Mouse (Mus musculus): ENCODE measurements at regions not wholly inside any gene's neighbourhood (a gene's known extent, or its start where the extent isn't known, plus 50 kb on each side); places are given as distances from the start of the nearest gene placed in this dataset.
"Not testable (repeated sequence)": the region's sequence is repeated elsewhere in the genome, so short reads cannot be mapped to it uniquely, and the experiment has no call there.

DNA sequence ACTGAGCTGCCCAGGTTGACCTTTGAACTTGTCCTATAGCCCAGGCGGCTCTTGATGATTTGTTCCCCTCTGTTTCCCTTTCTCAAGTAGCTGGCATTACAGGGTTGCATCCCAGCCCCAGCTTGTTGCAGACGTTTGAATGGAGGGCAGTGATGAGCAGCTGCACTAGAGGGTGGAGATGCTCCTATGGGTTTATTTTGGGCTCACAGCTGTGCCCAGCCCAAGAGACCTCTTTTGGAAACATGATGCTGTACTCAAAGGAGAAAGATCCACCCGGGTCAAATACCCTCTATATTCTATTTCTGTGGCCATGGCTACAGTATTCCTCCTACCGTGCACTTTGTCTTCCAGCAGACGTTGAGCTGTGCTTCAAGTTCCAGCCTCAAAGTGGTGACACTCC, 109.0 kb upstream of the Shb start:
- DNase-seq = no peak

DNA sequence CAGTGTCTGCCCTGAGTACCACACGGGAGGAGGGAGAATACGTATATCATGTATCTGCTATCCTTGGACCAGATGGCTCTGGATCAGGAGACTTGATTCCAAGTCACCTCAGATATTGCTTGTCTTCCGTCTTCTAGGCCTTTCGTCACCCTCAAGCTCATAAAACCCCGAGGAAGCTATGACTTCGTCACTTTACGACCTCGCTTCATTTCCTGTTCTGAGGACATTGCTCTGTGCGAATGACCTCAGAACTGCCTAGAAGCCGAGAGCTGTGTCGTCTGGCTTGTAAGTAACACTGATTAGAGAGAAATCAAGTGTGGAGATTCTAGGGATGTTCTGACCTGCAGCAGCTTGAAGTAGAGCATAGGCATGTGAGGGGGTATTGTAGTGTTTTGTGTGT, 108.4 kb upstream of the Shb start:
- no peak for DNase-seq

DNA sequence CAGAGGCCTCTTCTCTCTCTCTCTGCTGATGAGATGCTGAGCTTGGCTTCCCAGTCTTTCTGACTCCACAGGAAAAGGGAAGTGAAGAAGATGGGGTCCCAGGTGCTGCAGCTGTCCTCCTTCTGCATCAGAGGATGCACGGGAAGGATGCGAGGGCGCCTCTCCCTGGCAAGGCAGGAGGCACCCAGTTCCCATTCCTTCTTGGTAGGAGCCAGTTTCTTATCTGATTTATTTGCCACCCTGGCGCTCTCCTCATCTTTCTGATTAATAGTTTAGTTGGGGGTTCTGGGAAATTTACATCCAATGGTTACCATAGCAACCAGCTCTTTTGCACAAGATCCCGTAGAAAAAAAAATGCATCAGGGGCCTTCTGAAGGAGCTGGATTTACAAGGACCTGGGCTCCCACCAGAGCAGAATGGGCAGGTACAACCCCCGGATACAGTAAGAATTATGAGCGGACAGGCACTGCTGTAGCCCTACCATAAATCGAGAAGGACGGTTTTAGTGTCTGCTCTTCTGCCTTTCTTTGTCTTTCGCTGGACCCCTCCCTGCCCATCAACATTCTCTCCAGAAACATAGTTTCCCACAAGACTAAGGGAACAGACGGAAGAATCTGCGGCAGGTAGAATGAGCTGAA, 107.2 kb upstream of the Shb start:
- peak in 1 of 2 experiments; percentile 35 for DNase-seq

DNA sequence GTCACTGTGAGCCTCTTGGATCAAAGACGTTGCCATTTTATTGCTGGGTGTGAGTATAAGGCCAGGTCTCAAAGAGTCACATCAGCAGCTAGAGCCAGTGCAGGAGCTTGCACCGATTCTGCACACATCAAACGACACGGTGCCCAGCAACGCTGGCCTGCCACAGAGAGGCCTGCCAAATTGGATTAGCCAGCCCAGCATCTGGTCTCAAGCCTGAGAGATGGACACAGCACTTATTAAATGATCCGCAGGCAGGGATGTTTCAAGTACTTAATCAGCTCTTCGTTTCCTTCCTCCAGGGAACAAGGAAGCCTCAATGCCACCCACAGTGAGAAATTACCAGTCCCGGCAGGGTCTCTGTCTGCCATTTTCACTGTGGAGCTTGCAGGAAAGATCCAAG, 106.1 kb upstream of the Shb start:
- DNase-seq = peak in 1 of 2 experiments; percentile 50

DNA sequence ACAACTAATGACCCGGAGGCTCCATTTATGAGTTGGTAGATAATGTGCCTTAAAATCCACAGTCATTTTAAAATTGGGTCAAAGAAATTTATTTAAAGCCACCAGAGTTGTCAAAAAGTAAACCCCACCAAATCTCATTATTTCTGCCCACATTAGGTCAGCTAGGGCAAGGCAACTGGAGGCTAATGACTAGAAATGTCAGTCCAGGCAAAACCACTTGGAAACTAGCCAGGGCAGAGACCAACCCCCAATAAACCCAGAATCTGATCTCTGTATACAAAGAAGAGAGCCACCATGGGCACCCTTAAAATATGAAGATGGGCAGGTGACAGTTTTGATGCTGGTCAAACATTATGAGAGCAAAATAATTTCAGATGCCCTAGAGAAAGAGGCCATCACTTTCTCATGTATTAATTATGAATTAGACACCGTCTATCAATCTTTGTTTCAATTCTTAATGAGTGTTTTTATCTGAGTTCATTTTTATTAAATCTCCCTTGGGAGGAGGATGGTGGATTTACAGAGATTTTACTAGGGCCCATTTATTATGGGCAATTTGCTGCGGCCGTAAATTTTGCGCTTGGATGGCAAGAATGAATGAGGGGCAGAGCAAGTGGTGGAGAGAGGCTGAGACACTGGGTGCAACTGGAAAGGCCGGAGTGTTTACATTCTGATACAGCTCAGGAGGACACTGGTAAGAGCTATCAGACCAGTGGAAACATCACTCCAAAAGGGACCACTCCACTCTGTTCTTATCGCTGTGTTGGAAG, 99.2 kb upstream of the Shb start:
- DNase-seq = no peak

DNA sequence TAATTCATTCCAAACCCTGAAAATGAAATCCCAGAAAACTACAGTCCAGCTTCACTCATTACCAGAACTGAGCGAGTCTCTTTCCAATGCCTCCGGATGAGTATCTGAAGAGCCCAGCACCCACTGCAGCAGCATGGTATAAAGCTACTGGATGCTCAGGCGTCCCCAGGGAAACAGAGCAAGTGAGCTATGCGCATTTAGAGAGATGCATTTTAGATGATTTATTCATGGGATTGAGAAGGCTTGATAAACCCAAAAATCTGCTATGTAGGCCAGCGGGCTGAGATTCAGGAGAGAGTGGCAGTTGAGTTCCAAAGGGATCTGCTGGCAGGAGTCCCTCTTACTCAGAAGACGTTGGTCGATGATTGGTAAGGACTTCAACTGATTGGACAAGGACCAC, 93.4 kb upstream of the Shb start:
- DNase-seq = no peak

DNA sequence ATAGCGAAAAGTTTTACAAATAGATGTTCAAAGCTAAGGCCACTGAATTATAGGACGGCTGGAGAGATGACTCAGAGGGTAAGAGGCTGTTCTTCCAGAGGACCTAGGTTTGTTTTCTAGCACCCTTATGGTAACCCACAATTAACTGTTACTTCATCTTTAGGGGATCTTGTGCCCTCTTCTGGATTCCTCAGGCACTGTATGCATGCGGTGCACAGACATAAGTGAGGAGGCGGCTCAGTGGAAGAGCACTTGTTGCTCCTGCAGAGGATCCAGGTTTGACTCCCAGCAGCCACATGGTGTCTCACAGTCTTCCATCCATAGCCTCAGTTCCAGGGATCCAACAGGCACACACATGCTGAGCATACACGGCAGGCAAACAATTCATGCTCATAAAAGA, 89.7 kb upstream of the Shb start:
- DNase-seq = no peak

DNA sequence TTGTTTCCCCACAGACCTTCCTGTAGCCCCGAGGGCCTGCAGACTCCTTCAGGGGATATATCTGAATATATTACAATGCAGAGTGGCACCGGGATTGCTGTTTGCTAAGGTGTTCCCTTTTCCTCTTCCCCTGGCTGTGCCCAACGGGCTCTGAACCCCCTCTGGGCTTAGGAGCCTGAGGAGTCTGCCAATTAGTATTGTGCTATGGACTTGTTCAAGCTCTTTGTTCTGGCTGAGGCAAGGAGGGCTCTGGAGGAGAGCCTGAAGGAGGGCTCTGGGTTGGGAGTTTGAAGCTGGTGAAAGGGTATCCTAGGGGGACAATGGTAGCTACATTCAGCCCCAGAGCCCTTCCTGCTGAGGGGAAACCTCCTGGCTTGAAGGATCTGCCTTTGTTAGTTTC, 84.9 kb upstream of the Shb start:
- DNase-seq = no peak

DNA sequence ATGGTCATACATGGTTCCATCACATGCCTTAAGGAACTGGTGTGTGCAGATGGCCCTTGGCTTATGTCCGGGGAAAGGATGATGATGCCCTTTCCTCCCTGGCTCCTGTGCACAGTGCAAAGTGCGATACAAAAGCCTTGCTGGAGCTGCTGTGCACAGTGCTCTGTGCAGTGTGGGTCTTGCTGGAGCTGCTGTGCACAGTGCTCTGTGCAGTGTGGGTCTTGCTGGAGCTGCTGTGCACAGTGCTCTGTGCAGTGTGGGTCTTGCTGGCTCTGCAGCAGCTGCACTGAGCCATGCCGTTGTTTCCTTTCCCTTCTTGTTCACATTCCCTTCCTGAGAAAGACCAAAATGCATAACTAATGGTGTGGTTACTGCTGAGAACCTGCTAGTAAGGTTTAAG, 81.2 kb upstream of the Shb start:
- not testable (repeated sequence) for DNase-seq

DNA sequence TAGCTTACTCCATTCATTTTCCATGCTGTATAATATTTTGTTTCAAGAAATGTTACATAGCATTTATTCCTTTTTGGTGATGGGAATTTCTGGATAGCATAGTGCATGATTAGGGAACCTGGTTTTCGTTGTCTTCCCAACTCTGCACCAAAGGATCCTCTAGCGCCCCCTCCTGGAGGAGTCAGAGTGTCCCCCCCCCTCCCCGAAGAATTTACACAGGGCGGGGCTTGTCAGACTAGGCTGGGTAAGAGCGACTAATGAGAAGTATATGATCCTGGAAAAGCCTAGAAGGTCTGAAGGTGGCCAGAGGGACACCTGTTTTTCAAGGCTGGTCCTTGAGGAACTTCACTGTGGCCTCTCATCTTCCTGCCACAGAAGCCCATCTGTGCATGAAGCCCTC, 79.9 kb upstream of the Shb start:
- DNase-seq = peak; percentile 50 to 56

DNA sequence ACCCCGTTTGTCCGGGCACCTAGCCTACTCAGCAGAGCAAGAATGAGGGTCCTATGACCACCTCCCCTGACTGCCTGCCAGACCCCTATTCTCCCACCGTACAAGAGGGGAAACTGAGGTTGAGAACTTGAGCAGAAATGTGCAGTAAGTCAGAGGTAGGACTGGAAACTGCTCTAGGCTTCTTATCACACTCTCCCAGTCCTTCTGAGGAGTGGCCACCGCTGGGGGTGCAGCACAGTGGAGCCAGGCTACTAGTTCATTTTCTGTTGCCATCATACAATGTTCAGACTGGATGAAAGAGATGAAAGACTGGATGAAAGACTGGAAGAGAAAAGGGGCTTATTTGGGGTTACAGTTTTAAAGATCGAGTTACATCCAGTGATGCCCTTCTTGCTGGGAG, 78.7 kb upstream of the Shb start:
- DNase-seq = no peak

DNA sequence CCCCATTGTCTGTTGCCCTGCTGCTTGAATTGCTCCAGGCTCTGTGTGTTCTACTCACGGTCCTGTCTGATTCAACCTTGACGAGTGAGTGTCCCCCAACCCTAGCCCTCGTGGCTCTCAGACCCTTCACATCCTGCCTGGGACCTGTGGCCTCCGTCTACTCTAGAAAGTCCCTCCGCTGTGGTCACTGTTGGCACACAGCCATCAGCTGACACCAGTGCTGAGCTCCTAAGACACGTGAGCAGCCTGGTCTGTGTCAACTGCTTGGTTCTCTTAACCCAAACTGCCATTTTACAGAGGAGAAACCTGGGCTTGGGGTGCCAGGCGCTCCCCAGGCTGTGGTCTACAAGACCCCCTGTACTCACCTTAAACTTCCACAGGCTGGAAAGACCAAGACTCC, 74.3 kb upstream of the Shb start:
- peak; percentile 48 to 51 for DNase-seq

DNA sequence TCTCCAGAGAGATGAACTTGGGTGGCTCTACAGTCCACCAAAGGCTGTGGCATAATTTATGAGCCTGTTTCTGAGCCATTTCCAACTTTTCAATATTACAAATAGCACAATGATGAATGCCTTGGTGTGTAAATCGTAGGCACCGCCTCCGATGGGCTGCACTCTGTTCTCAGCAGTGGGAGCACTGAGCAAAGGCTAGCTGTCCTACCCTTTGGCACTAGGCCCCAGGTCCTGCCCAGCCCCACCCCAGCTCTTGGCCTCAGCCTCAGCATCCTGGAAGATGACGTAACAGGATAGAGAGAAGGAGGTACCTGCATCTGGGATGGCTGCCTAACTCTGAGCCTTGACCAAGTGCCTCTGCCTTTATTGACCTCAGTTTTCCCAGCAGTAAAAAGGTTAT, 73.4 kb upstream of the Shb start:
- DNase-seq = peak; percentile 24 to 41

DNA sequence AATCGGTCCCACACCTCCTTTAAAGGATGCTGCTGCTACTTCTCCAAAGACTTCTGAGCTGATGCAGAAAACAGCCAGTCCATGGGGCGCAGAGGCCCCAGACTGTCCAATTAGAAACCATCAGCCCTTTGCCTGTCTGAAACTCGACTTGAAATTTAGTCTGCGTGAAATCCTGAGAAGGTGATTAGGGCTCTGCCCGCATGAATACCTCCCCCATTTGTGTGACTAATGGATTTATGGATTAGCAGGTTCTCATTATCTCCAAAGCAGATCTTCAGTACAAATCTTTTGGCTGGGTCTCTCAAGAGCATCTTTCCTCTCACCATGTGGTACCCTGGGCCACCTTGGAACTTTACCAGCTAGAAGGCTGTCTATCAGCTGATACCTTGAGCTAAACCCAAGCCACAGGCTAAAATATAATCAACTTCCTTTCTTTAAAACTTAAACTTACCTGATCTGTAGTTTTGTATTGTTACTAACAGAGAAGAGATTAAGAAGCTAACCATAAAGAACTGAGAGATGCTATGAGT, 72.1 kb upstream of the Shb start:
- DNase-seq = peak; percentile 81 to 83

DNA sequence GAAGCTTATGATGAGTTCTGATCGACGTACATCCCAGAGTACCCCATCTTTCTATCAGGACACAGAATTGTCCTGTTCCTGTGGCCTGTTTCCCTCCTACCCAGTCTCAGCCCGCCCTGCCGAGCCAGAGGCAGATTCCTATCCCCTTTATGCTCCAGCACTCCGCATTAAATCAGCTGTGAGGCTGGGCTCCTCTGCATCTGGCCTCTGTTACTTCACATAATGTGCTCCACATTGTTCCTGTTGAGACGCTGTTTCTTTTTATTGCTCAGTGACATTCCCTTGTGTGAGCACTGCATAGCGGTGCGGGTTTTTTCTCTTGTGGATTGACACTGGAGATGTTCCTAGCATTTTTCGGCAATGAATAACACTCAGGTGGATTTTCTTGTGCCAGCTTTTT, 68.2 kb upstream of the Shb start:
- DNase-seq = no peak

DNA sequence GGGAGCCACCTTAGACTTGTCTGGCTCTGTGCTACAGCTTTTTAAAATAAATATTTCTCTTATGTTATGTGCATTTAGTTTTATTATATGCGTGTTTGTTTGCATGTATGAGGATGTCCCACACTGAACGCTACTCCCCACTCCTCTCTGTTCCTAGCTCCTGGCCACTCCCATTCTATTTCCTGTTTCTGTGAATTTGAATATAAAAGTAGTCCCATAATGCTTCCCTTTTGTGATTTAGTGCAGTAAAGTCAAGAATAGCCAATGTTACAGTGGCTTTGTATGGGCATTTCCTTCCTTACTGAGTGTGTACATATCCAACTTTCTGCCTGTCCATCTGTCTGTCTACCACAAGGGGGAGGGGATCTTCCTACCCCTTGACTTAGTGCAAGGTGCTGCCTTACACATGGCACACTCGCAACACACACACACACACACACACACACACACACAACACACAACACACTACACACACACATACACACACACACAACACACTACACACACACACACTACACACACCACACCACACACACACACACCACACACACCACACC, 61.2 kb upstream of the Shb start:
- no peak for DNase-seq

DNA sequence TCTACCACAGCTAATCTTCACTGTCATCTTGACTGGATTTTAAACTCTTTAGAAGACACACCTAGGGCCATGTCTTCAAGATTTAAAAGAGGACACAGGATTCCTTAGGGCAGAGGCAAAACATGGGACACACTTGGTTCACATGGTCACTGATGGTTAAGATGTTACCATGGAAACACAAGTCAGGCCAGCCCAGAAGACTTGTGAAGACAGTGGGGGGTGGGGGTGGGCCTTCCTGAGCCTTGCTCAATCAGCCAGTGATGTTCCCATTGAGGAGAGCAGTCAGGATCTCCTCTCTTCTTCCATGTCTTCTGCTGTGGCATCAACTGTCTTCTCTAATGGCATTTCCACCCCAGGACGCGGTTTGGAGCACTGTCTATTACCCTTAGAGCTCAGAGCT, 60.5 kb upstream of the Shb start:
- no peak for DNase-seq

DNA sequence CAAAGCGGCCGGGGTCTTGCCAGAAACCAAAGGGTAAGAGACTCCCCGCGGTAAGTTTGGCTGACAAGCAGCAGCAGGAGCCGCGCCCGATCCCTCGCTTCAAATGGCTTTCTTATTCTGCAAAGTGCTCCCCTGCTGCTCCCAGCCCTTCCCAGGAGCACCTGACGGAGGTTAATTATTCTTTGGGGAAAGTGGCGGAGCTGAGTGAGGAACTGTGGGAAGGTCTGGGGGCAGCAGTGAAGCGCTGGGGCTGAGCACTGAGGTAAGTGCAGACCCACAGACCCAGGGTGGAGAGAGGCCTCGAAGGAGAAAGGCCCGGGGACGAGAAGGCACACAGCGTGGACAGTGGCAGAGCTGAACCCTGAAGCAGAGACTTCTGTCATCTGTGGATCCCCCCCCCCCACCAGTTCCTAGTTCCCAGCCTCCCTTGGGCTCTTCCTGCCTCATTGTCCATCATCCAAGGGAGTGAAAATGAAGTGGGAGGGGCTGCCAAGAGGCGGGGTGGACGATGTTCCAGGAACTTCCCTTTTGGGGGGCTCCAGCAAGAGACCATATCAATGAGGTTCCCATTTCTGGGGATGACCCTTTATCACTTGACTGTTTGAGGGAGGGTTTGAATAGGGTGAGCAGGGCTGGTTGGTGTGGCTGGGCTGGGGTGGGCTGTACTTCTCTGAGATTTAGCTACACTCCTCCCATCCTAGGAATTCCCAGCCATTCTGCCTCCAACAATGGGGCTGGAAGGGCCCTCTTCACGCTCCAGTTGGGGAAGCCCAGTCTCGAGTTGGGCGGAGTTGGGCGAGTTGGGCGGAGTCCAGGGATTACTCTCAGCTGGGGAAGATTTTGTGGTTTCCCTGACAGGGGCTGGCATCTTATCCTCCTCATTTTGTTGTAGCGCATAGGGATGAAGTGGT, 59.4 kb upstream of the Shb start:
- peak; percentile 31 to 42 for DNase-seq

DNA sequence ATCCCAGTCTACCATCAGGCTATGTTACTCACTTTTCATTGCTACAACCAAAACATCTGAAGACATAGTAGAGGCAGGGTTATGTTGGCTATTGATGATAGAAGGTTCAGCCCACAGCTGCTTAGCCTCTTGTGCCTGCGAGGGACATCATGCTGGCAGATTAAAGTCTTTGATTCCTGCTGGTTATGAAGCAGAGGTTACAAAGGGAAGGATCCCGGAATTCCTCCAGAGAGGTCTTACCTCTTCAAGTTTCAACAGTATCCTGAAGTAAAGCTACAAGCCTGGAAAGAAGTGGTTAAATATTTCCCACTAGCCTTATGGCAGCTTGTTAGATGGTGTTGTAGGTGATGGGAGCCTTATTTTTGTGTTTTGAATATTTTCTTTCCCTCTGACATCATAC, 58.6 kb upstream of the Shb start:
- DNase-seq = no peak

DNA sequence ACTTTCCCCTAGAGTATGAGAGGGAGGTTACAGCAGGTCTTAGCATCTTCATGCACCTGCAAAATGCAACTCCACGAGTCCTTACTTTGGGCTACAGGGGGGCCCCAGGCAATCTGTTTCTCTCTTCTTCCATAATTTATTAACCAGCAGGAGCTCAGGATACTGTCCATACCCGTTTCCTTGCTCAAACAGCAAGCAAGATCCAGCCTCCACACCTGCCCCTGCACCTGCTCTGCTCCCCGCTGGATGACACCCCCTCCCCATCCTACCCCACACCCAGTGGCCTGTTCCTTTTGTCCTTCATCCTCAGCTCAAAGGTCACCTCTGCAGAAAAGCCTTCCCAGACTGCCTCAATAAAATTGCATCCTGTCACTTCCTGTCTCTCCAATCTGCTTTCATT, 56.1 kb upstream of the Shb start:
- no peak for DNase-seq

DNA sequence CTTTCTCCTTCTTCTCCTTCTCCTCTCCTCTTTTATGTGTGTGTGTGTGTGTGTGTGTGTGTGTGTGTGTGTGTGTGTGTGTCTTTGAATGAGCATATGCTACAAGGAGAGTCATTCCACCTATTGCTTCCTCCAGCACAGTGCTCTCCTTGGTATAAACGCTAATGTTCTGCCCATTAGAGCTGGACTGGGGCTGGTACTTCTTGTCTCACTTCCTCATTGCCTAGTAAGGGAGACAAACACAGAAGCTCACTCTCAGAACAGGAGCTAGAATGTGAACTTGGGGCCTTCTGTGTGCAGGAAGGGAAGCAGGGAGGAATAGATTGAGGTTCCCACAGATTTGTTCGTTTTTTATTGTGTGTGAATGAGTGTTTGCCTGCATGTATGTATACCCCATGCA, 54.9 kb upstream of the Shb start:
- DNase-seq = no peak

DNA sequence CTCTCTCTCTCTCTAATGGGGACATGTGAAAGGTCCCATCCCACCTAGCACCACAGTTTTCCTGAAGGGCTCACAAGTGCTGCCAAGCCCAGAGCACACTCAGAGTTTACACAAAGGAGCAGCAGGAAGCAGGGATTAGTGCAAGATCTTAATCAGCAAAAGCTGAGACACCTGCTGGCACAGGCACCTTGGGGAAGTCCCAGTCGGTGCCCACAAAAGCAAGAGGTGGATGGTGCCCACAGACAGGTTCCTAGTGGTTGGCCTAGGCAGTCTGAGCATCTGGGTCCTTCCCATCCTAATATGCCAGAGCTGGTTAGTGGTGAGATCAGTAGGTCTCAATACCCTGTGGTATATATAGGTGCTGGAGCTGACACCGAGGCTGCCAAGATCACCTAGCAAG, 54.0 kb upstream of the Shb start:
- DNase-seq = no peak

DNA sequence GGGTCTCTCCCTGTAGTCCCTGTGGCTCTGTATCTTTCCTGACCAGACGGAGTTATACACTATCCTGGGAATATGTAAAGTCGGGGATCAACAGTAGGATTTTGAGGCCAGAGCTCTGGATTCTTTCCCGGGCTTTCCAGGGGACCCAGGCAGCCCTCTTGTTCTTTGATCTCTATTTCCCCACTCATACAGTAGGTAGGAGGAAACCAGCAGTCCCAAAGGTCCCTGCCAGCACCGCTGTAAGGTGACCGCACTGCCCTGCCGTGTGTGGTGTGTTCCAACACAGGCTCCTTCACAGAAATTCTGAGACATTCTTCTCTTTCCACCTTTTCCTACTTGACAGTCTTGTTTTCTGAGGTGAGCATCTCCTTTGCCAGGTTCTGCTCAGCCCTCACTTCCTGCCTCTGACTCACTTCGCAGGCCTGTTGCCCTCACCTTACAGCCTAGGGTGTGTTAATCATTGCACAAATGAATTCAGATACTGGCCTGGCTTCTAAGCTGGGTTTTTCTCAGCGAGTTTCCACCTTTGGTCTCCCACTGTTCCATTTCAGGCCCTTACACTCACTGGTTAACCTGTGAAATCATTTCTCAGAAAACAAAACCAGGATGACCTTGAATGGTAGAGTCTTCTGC, 53.0 kb upstream of the Shb start:
- no peak for DNase-seq
